Mouse (Mus musculus): ENCODE results near the gene Depdc1b.

GRCm38 (mm10) chr13:108315702-108316486 lies at the start of gene Depdc1b:
- TF ChIP-seq CTCF (IDR thresholded peaks at IDR 0.05; ENCODE audit: control insufficient read depth, insufficient read depth, insufficient read length) (peak; percentile 82), MYOG (IDR thresholded peaks at IDR 0.05; ENCODE audit: control insufficient read depth, extremely low read depth, insufficient read length) (no peak), USF1 (IDR thresholded peaks at IDR 0.05; ENCODE audit: low read depth) (peak; percentile 95), MYOD1 (IDR thresholded peaks at IDR 0.05; ENCODE audit: control insufficient read depth, insufficient read length, low read depth) (no peak), FOSL1 (IDR thresholded peaks at IDR 0.05; ENCODE audit: insufficient read depth, low read length, poor library complexity, severe bottlenecking) (no peak), MAX (IDR thresholded peaks at IDR 0.05) (peak; percentile 45), CEBPB (IDR thresholded peaks at IDR 0.05; ENCODE audit: low read depth) (no peak)
